Mouse (Mus musculus) gonadal fat pad, adult 2 months (tissue): Measurements from ENCODE around the gene Slc16a4. TPM values are rescaled to one million over a fixed set of nuclear protein-coding genes. Genes with fewer than 3 reads are reported as not detected.

Experiments used
- DNase-seq: peaks from one replicate; pipeline ENCODE4 v3.0.0-alpha.2; 2012; ENCODE audit warnings: low read depth
- polyA plus RNA-seq: library from polyadenylated mRNA; depleted of rRNA; stranded (reverse); fragments of >200 nt; gene quantifications from 2 replicates; pipeline ENCODE4 v1.2.3, GENCODE M21; 2012; rRNA removed

Slc16a4 gene
- polyA plus RNA-seq, 1 experiment, result 2.7 TPM

GRCm38 (mm10) chr3:107360341-107360740 is 69.3 kb downstream of the Slc16a4 start:
- no peak for DNase-seq

Other genes with a start within 250 kb of the Slc16a4 start
- gene Kcna2, start 190.1 kb upstream of the Slc16a4 start, polyA plus RNA-seq, result 0.54 and 0.57 TPM in 2 replicates
- gene Kcna10, start 108.2 kb upstream of the Slc16a4 start, polyA plus RNA-seq, result not detected in 2 replicates
- gene Cym, start 69.5 kb upstream of the Slc16a4 start, polyA plus RNA-seq, result 0.22 and 0.23 TPM in 2 replicates
- 0.07 TPM in 1 of 2 replicates, not detected in the other for gene A630076J17Rik, start 60.6 kb upstream of the Slc16a4 start, polyA plus RNA-seq
- 0.09 and 0.12 TPM in 2 replicates for gene Prok1, start 51.5 kb upstream of the Slc16a4 start, polyA plus RNA-seq
- gene Lamtor5, start 12.4 kb upstream of the Slc16a4 start, polyA plus RNA-seq, result 116 and 121 TPM in 2 replicates
- gene Rbm15, start 42.4 kb downstream of the Slc16a4 start, polyA plus RNA-seq, result 6.4 and 8.5 TPM in 2 replicates
- 25.9 and 26.3 TPM in 2 replicates for gene Kcnc4, start 168.3 kb downstream of the Slc16a4 start, polyA plus RNA-seq
- 6.5 and 9.1 TPM in 2 replicates for gene Slc6a17, start 226.8 kb downstream of the Slc16a4 start, polyA plus RNA-seq